15 mouse cellular contexts compared by ENCODE assay signal in genomic region chr1:154555811-154556210, GRCm38 (mm10).
DNase-seq lines count a peak whose midpoint lies in the region; ATAC-seq and TF ChIP-seq lines count a peak whose summit lies in the region.
"Had no signal": no experiment of that assay in that cellular context is flagged by ENCODE, and none has a peak within 500 bp of the region (broad histone marks: within the 10 kb centered on the region; RNA-seq: fewer than 3 reads in every experiment).

No protein-coding gene starts in this region.

- H3K27ac ChIP-seq in heart, embryonic 11.5 days (ENCODE audit: low read depth, low read length) = no peak overlapping the region
- peak overlapping the region; percentile 35 for H3K27ac ChIP-seq in midbrain, embryonic 15.5 days
- no peak overlapping the region for H3K27ac ChIP-seq in midbrain, embryonic 11.5 days (ENCODE audit: low read depth, low read length)
- no peak overlapping the region for H3K27ac ChIP-seq in embryonic facial prominence, embryonic 10.5 days (replicated peaks)
- no peak overlapping the region for H3K27ac ChIP-seq in left cerebral cortex, adult 2 months

- H3K9ac ChIP-seq in heart, embryonic 11.5 days (ENCODE audit: low read depth, low read length) = no peak overlapping the region
- no peak overlapping the region for H3K9ac ChIP-seq in midbrain, embryonic 15.5 days
- H3K9ac ChIP-seq in midbrain, embryonic 11.5 days (ENCODE audit: low read length) = no peak overlapping the region

- no peak overlapping the region for H3K4me2 ChIP-seq in heart, embryonic 11.5 days
- H3K4me2 ChIP-seq in midbrain, embryonic 15.5 days = no peak overlapping the region
- no peak overlapping the region for H3K4me2 ChIP-seq in midbrain, embryonic 11.5 days

- H3K27me3 ChIP-seq in heart, embryonic 11.5 days (ENCODE audit: control insufficient read depth, insufficient read depth, low read length) = no peaks in the 10 kb centered on the region
- no peaks in the 10 kb centered on the region for H3K27me3 ChIP-seq in midbrain, embryonic 15.5 days (replicated peaks)
- no peaks in the 10 kb centered on the region for H3K27me3 ChIP-seq in midbrain, embryonic 11.5 days (ENCODE audit: control insufficient read depth, insufficient read depth, low read length)
- no peaks in the 10 kb centered on the region for H3K27me3 ChIP-seq in embryonic facial prominence, embryonic 10.5 days (replicated peaks; ENCODE audit: low read depth, poor library complexity, severe bottlenecking)

- 25% methylated on average over 1 of the region's 1 CpGs for WGBS in heart, embryonic 11.5 days (ENCODE audit: insufficient replicate concordance)
- WGBS in midbrain, embryonic 15.5 days = 16% methylated on average over 1 of the region's 1 CpGs
- 36% methylated on average over 1 of the region's 1 CpGs for WGBS in midbrain, embryonic 11.5 days
- WGBS in embryonic facial prominence, embryonic 10.5 days = 50% methylated on average over 1 of the region's 1 CpGs

- no peak for TF ChIP-seq CTCF in left cerebral cortex, adult 2 months (IDR thresholded peaks at IDR 0.05)

- H3K9me3 ChIP-seq in heart, embryonic 11.5 days (replicated peaks; ENCODE audit: control insufficient read depth, low read length) = no peaks in the 10 kb centered on the region
- no peaks in the 10 kb centered on the region for H3K9me3 ChIP-seq in midbrain, embryonic 15.5 days
- H3K9me3 ChIP-seq in midbrain, embryonic 11.5 days (ENCODE audit: control insufficient read depth, low read length) = no peaks in the 10 kb centered on the region
- H3K9me3 ChIP-seq in embryonic facial prominence, embryonic 10.5 days = no peaks in the 10 kb centered on the region

- intact Hi-C loops in left cerebral cortex, adult 2 months (cut with DNase I) = no loop called here

- H3K36me3 ChIP-seq in heart, embryonic 11.5 days (ENCODE audit: control insufficient read depth, insufficient read depth, low read length) = no peaks in the 10 kb centered on the region
- no peaks in the 10 kb centered on the region for H3K36me3 ChIP-seq in midbrain, embryonic 15.5 days (replicated peaks)
- H3K36me3 ChIP-seq in midbrain, embryonic 11.5 days (ENCODE audit: control insufficient read depth, insufficient read depth, low read length) = no peaks in the 10 kb centered on the region
- no peaks in the 10 kb centered on the region for H3K36me3 ChIP-seq in embryonic facial prominence, embryonic 10.5 days (replicated peaks)
- H3K36me3 ChIP-seq: G1E had no signal

- H3K4me1 ChIP-seq in heart, embryonic 11.5 days (ENCODE audit: control insufficient read depth, insufficient read depth, low read length) = no peaks in the 10 kb centered on the region
- H3K4me1 ChIP-seq in midbrain, embryonic 15.5 days = peaks cover 11% of the 10 kb centered on the region
- H3K4me1 ChIP-seq in midbrain, embryonic 11.5 days (ENCODE audit: control insufficient read depth, insufficient read depth, low read length) = no peaks in the 10 kb centered on the region
- H3K4me1 ChIP-seq in embryonic facial prominence, embryonic 10.5 days = peaks cover 6% of the 10 kb centered on the region

- H3K4me3 ChIP-seq in heart, embryonic 11.5 days (ENCODE audit: low read depth, low read length) = no peak overlapping the region
- H3K4me3 ChIP-seq in midbrain, embryonic 15.5 days = no peak overlapping the region
- no peak overlapping the region for H3K4me3 ChIP-seq in midbrain, embryonic 11.5 days (ENCODE audit: low read depth, low read length)
- no peak overlapping the region for H3K4me3 ChIP-seq in embryonic facial prominence, embryonic 10.5 days
- no peak overlapping the region for H3K4me3 ChIP-seq in left cerebral cortex, adult 2 months

- ATAC-seq in heart, embryonic 11.5 days (replicated peaks; ENCODE audit: insufficient number of reproducible peaks, low FRiP score, low TSS enrichment) = 0 out of 2 replicates have a peak, but pooled peaks have one; percentile 31
- ATAC-seq in midbrain, embryonic 15.5 days (replicated peaks) = peak; percentile 79
- ATAC-seq in midbrain, embryonic 11.5 days (ENCODE audit: low FRiP score) = no peak
- ATAC-seq: lung, postnatal 0 days had no signal

- no peak for DNase-seq in heart, adult 18-20 months
- DNase-seq in midbrain, embryonic 11.5 days (ENCODE audit: low spot score, missing footprints) = no peak
- peak; percentile 32 for DNase-seq in embryonic facial prominence, embryonic 10.5 days (ENCODE audit: low spot score)
- DNase-seq in mesoderm, embryonic 11.5 days (ENCODE audit: low read depth, low spot score) = peak; percentile 35
- no peak for DNase-seq in lung, postnatal 25 days (ENCODE audit: low spot score)
- DNase-seq in left cerebral cortex, adult 2 months (ENCODE audit: extremely low spot score in 1 of 2, low spot score in 2 of 2) = no peak
- DNase-seq: adrenal gland, postnatal 25 days; cerebellum, adult 11 months; kidney, adult 11 months; kidney, postnatal 36 days; layer of hippocampus, postnatal 36 days had no signal

Comparison
In these comparisons a context has a peak if more than half of its experiments do, and no peak if none do; other contexts are left out.
1. DNase-seq: peak in embryonic facial prominence, embryonic 10.5 days (single experiment) and mesoderm, embryonic 11.5 days (single experiment); none in heart, adult 18-20 months (0 of 2), midbrain, embryonic 11.5 days (single experiment), lung, postnatal 25 days (single experiment) and left cerebral cortex, adult 2 months (0 of 2).